Mouse (Mus musculus) layer of hippocampus, adult 9-11 months (tissue): ENCODE results near the gene Hes2.

Source experiments
- DNase-seq: peaks from one replicate; pipeline ENCODE4 v3.0.0; 2022

Gene Hes2

DNA sequence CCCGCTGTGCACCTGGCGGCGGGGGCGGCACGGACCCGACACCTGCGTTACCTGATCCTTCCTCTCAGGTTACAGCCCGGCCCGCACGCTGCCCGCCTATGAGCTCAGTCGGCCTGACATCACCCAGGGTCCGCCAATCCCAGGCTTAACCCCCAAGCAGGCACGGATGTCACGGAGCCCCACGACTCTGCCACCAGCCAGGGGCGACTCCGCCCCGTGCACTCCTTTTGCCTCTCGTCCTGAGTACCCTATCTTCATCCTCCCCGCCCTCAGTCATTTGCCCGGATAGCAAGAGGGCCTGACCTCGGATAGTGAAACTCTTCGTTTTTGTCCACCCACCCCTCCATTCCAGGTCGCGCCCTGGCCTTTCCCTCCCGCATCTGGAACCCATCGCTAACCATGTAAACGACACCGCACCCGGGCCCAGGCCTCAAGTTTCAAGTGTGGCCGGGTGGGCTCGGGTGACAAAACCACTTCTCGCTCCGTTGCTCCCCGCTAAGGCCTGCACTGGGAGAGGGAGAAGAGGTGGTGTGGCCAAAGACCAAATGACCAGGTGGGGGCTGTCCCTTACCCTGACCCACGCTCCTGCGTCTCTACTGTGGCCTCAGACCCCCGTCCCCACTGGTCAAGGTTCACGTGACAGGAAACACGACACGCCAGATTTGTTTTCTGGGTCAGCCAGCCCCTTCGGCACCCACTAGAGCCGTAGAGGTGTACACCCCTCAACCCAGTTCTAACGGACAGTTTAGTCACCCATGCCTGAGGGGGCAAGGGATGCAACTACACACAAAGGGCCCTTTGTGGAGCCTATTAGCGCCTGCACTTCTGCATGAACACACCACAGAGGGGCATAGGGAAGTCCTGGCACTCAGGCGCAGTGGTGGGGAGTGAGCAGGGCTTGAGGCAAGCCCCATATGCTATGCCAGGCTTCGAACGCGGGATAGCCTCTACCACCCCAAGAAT is 26.6 kb upstream of the Hes2 start:
- no peak for DNase-seq

GRCm38 (mm10) chr4:152132772-152133169 is 25.9 kb upstream of the Hes2 start:
- no peak for DNase-seq

DNA sequence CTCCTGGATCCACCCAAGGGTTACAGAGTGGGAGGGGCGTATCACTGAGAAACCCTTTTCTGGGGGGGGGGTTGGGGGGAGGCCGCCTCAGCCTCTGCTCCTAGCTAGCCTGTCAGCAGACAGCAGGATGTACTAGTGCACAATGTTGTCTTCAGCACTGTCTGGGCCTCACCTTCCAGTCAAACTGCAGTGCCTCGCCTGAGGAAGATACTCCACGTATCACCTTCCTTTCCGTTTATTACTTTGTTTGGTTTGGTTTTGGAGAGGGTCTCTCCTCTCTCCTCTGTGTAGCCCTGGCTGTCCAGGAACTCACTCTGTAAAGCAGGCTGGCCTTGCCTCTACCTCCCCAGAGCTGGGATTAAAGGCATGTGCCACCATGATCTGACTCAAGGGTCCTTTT is 25.5 kb upstream of the Hes2 start:
- no peak for DNase-seq

- DNase-seq: no peak
Measured at GRCm38 (mm10) chr4:152134507-152134906, 24.2 kb upstream of the Hes2 start.

GRCm38 (mm10) chr4:152135363-152135762 is 23.3 kb upstream of the Hes2 start:
- no peak for DNase-seq

- no peak for DNase-seq
Measured at GRCm38 (mm10) chr4:152136112-152136875, 22.4 kb upstream of the Hes2 start.

- DNase-seq: no peak
Measured at GRCm38 (mm10) chr4:152136876-152137250, 21.8 kb upstream of the Hes2 start.

DNA sequence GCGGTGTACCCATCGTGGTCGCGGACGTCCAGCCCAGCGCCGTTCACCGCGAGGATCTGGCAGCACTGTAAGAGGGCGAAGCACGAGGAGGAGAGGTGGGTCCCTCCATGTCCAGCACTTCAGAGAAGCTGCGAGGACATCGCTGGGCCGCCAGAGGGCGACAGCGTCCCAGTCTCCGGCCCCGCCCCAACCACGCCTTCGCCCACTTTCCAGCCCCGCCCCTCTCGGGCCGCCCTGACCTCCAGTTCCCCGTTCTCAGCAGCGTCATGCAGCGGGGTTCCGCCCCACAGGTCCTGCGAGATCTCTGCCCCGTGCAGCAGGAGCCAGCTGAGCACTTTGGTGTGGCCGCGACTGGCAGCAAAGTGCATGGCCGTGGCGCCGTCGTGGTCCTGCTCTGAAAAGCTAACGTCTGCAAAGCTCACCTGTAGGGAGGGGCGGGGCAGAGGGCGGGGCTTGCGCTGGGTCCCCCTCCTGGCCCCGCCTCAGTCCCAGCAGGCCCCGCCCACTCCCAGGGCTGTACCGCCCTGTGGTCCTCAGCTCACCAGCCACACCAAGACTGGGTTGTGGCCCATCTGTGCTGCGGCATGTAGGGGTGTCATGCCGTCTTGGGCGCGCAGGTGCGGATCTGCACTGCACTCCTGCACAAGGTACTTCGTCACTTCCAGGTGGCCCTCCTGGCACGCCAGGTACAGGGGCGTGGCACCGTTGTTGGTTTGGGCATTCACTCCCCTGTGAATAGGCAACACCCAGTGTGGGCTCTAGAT is 20.0 kb upstream of the Hes2 start:
- peak; percentile 82 for DNase-seq

GRCm38 (mm10) chr4:152140441-152140840 is 18.2 kb upstream of the Hes2 start:
- no peak for DNase-seq

GRCm38 (mm10) chr4:152141521-152142135 is 17.0 kb upstream of the Hes2 start:
- no peak for DNase-seq

GRCm38 (mm10) chr4:152143632-152144031 is 15.0 kb upstream of the Hes2 start:
- DNase-seq: no peak

- no peak for DNase-seq
Measured at GRCm38 (mm10) chr4:152145473-152145872, 13.2 kb upstream of the Hes2 start.

- DNase-seq: no peak
Measured at GRCm38 (mm10) chr4:152146033-152146827, 12.4 kb upstream of the Hes2 start.

DNA sequence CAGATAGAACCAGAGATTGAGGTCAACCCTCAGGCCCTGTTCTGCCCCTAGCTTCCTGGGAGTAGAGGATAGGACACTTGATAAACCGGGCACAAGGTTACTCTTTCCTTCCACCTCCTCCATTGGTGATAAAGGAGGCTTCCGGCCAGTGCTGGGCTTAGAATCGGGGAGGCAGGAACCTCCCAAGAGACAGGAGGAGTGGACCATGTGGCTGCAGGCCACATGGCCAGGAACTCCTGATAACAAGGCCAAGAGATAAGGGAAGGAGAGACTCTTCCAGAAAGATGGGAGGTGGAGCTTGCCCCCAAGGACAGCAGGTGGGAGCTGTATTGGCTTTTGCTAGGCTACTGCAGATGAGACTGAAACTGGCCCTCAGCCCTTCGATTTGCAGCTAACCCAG is 8.1 kb upstream of the Hes2 start:
- DNase-seq: no peak

DNA sequence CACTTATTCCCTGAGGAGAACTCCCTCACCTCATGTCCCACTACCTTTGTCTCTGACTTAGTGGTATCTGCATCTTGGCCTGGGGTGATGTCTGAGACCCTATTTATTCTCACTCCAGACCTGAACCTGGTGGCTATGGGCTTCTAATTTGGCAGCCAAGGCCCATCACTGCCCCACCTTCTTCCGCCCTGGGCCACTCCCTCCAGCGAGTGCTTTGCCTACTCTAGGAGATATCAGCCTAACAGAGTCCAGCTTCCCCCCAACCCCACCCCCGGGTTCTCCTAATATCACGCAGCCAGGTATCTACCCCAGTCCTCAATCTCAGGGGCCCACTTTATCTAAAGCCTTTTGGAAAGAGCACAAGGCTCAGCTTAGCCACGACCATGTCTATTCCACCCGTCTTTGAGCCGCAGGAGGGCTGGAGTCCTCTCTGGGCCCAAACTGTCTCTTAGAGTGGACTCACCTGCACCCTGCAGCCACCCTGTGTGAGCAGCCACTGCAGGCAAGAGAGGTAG is 7.2 kb upstream of the Hes2 start:
- DNase-seq: no peak

DNA sequence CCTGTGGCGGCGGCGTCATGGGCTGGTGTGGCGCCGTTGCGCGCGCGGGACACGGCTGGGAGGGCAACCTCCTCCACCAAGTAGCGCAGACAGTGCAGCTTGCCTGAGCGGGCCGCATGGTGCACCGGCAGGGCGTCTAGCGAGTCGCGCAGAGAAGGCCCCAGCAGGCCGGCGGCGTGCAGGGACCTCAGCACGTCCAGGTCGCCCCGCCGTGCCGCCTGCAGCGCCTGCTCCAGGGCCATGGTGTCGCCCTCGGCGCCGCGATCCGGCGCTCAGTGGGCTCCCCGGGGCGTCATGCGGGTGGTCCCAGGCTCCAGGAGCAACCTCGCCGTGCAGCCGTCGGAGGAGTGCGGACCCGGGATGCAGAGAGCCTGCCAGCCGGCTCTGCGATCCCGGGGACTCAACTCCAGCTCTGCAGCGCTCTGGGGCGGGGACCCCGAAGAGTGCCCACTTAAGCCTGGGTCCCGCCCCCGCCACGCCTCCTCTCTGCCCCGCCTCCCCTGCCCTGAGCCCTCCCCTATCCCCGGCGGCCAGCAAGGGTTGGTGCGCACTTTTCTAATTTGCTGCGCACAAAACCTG is 6.6 kb upstream of the Hes2 start, which contains the start of gene Espn:
Espn (minus strand) TSS at position 406 of the 579 bp plus-strand sequence.
- DNase-seq: no peak

DNA sequence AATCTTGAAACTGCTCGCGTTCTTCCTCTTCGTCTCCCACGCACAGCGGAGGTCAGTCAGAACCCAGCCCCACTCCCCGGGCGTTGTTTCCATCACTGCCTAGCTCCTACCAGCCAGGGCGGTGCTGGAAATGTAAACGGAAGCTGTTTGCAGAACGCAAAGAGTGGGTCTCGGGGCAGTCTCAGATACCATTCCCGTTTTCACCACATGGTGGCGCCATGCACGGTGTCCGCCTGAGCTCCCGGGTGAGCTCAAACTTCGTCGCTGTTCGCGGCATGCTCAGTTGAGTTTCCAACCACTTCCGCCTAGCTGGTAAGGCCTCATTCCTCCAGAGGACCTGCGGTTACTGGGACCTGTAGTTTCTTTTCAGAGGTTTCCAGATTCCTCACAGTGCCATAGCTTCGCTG is 4.9 kb upstream of the Hes2 start:
- DNase-seq: peak; percentile 76

- no peak for DNase-seq
Measured at GRCm38 (mm10) chr4:152155019-152155418, 3.6 kb upstream of the Hes2 start.

DNA sequence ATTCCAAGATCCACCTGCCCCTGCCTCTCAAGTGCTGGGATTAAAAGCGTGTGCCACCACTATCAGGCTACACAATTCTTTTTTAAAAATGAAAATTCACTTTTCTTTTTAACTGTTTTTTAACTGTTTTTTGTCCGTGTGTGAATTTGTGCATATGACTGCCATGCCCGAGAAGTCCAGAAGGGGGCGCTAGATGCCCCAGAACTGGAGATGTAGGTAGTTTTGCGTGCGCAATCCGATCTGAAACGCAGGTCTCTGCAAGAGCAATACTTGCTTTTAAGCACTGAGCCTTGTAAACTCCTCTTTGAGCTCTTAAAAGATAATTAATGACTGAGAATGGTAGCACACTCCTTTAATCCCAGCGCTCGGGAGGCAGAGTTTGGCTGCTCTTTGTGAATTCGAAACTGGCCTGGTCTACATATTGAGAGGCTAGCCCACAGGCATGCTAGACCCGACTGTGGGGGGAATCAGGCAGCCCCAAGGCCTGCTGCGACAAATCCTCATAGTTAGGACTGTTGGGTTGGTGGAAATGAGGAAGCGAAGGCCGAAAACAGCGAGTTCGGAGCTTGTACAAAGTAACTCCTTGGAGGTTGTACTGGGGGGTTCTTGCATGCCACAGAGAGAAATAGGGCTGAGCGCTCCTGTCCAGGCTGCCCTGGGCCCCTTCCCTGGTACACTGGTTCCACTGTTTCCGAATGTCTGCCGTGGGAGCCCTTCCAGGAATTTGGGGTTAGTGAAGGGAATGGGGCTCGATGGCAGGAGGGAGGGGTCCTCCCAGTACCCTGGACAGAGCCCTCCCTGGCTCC is 685 bp upstream of the Hes2 start:
- DNase-seq: no peak

DNA sequence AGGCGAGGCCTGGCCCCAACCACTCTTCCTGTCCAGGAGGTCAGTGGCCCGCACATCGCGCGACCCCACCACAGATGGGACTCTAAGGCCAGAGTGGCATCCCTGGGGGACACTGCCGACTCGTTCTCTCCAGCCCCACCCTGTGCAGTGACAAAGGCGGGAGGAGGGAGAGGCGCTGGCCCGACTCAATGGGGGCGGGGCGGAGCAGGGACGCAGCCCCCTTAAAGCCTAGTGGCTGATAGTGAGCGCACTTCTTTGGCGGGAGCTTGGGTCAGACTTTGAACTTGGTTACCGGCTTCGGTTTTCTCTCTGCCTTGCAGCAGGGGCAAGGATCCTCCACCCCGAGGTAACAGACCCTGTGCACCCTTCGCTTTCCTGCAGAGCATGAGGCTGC is 615 bp downstream of the Hes2 start:
- DNase-seq: no peak
